Mouse (Mus musculus) gastrocnemius, adult 2 months (tissue): ENCODE measurements around the gene Hpse. TPM values are rescaled to one million over a fixed set of nuclear protein-coding genes. Genes with fewer than 3 reads are reported as not detected.

Experiments
- DNase-seq: peaks from one replicate; pipeline ENCODE4 v3.0.0; 2022
- H3K27ac ChIP-seq: fragments of 200-600 bp; 2 replicates; pipeline ENCODE4 v1.8.1; 2022; ENCODE audit warnings: mild to moderate bottlenecking
- H3K4me3 ChIP-seq: fragments of 200-600 bp; 2 replicates; pipeline ENCODE4 v1.8.1; 2022; ENCODE audit warnings: mild to moderate bottlenecking, moderate library complexity
- CTCF ChIP-seq: fragments of 200-600 bp; IDR thresholded peaks from 2 replicates; pipeline ENCODE4 v1.8.1; 2022; ENCODE audit warnings: antibody characterized with exemption, mild to moderate bottlenecking, moderate library complexity
- intact Hi-C: fragments of 180-260 bp; cut with DNase I; formaldehyde crosslinking; loops from one replicate; pipeline ENCODE4 v1.15.1; 2025
- long read RNA-seq, 2 experiments: library from polyadenylated mRNA; stranded (forward); transcript quantifications; one replicate each; pipeline ENCODE4 v2.0.0; 2021
- total RNA-seq, 2 experiments: library from RNA; stranded (reverse); gene quantifications; 2 replicates each; pipeline ENCODE4 v1.2.3; 2021

The Hpse gene
- under 1 TPM; 0.20 to 0.45 TPM for total RNA-seq
- long read RNA-seq, experiment 1, partial matches to known transcripts = 0 of 2 reads
- long read RNA-seq, experiment 1, other reads (novel, unspliced or antisense) = 0 of 2 reads
- long read RNA-seq, experiment 2 = 0 reads

DNA sequence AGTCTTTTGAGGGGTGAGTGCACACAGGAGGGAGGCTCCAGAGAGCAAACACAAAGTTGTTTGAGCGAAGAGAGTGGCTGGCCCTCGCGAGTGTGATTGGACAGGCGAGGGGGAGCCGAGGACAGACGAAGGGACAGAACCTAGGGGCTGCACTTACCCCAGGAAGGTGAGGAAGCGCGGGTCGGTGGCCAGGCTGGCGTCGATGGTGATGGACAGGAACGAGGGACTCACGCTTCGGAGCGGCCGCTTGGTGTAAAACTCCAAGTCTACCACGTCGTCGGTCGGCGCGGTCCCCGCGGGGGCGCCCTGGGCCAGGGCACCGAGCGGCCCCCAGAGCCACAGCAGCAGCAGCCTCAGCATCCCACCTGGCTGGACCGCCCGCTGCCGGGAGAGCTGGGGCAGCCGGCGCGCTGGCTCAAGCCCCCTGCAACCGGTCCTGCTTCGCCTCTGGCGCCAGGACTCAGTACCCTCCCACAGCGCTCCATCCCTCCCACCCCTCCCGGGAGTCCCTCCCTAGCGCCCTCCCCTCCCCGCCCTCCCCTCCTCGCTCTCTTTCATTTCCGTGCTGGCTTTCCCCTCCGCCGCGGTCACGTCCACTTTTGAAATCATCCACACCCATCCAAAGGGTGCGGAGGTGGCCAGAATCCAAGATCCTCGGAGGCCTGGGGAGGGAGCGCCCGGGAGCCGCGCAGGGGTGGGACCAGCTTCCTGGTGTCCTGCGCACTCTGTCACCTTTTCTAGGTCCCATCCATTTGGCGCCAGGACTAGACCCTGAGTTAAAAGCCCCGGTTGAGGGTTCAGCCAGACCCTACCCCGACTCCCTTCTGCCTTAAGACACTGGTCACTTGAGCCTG is at the start of gene Hpse:
TSS of gene Hpse (minus strand) at position 482 of the 854 bp plus-strand sequence.
- no peak within 1 kb of the TSS for H3K27ac ChIP-seq
- H3K4me3 ChIP-seq = peak within 1 kb of the TSS; percentile 71
- TF ChIP-seq CTCF = no peak
- intact Hi-C loops = no loop called here
- peak; percentile 64 for DNase-seq

DNA sequence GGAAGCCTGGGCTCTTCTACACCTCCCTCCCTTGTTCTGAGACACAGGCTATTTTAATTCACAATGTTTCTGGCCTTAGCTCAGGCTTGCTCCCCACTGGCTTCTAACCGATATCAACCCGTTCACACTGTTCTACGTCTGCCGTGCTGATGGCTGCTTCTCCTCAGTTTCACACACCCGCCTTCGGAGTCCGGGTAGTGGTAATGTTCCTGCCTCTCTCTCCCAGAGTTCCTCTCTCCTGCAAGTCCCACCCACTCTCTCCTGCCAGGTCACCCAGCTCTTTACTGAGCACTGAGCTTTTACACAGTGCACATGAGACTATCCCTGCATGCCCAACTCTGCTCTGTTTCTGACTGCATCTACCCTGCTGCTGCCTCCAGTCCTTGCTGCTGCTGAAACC is 46.5 kb upstream of the Hpse start:
- intact Hi-C loops = no loop called here
- no peak for TF ChIP-seq CTCF
- no peak overlapping the region for H3K4me3 ChIP-seq
- no peak for DNase-seq
- H3K27ac ChIP-seq = no peak overlapping the region

DNA sequence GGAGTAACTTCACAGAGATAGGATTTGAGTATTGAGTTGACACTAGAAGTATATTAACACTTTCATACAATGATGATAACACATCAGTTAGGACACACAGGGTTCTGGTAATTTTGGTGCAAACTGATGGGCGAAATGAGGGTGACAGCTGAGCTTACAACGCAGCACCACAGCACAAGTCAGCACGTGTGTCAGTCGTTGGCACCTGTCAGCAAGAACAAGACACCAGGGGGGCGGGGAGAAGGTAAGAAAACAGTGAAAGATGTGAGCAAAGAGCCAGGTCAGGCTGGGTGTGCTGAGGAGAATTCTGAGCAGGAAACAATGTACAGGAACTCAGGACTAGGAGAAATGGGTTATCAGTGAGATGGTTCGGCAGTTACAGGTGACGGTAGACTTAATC is 42.2 kb upstream of the Hpse start:
- intact Hi-C loops = no loop called here
- no peak for DNase-seq
- H3K27ac ChIP-seq = no peak overlapping the region
- H3K4me3 ChIP-seq = no peak overlapping the region
- no peak for TF ChIP-seq CTCF

DNA sequence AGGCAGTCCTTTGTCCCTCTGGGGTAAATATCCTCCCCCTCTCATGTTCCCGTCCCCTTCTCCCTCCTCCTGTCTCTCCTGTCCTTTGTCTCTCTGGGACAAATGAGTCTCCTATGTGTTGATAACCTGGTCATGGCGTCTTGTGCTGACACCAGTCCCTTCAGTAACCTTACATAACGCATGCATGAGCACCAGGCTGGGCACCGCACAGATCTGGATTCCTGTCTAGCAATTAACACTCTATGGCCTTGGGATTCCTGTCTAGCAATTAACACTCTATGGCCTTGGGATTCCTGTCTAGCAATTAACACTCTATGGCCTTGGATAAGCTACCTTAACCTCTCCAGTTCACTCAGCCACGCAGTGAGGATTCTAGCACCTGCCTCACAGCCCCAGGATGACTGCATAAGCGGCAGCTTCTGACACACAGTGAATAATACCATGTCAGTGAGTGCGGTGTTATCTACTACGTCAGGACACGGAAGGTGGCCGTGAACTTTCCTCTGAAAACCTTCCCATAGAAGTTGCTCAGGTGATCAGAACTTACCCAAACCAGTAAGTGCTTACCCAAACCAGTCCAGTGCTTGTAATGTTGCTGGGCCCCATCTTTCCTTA is 40.6 kb upstream of the Hpse start:
- no peak for DNase-seq
- intact Hi-C loops = no loop called here
- no peak for TF ChIP-seq CTCF
- Histone ChIP-seq H3K4me3 (no peak overlapping the region), H3K27ac (no peak overlapping the region)

DNA sequence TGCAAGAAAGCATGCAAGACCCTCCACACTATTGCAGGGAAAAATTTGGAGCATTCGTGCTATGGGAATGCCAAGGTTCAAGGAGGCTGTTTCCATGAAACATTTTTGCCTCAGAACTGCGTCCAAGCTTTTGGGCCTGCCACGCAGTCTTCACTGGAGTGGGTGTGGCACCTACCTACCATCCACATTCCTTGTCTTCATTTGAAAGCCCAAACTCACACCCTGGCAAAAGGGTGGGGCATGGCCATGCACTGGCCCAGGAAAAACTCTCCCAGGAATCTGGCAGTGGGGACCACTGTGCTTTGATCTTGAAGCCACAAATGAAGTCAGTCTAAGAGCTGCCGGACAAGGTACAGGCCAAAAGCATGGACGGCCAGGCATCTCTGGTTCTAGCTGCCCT is 38.6 kb upstream of the Hpse start:
- DNase-seq = no peak
- intact Hi-C loops = no loop called here
- Histone ChIP-seq H3K4me3 (no peak overlapping the region), H3K27ac (no peak overlapping the region)
- TF ChIP-seq CTCF = no peak

DNA sequence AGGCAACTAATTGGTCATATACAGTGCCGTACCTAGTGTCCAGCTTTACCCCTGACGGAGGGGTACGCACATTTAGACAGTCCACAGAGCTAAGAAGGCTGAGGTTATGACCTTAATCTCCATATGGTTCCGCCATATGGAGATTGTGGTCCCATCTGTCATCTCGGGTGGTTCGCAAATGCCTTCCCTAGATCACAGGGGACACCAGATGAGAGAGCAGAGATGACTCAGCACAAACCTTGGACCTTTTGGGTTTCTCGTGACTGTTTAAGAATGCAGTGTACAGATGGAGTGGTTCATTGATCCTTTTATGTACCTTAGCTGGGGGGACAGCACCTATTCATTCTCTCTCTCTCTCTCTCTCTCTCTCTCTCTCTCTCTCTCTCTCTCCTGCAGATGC is 33.9 kb upstream of the Hpse start:
- intact Hi-C loops = no loop called here
- no peak for TF ChIP-seq CTCF
- Histone ChIP-seq H3K4me3 (no peak overlapping the region), H3K27ac (no peak overlapping the region)
- no peak for DNase-seq

DNA sequence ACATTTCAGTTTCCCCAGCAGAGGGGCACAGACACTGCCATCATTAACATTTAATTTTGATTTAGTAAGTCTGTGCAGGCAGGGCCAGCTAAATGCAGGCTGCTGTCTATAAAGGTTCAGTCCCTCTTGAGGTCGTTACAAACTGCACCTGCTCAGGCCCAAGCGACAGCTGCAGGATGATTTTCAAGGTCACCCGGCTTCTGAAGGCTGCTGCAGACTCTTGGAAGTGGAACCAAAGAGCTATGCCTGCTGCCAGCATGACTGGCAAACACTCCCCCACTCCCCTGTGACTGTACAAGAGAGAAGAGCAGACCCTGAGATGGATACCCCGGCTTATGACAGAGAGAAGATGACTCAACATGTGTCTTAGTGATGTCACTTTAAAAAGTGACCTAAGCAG is 32.1 kb upstream of the Hpse start:
- no peak for TF ChIP-seq CTCF
- DNase-seq = no peak
- intact Hi-C loops = no loop called here
- Histone ChIP-seq H3K4me3 (no peak overlapping the region), H3K27ac (no peak overlapping the region)

DNA sequence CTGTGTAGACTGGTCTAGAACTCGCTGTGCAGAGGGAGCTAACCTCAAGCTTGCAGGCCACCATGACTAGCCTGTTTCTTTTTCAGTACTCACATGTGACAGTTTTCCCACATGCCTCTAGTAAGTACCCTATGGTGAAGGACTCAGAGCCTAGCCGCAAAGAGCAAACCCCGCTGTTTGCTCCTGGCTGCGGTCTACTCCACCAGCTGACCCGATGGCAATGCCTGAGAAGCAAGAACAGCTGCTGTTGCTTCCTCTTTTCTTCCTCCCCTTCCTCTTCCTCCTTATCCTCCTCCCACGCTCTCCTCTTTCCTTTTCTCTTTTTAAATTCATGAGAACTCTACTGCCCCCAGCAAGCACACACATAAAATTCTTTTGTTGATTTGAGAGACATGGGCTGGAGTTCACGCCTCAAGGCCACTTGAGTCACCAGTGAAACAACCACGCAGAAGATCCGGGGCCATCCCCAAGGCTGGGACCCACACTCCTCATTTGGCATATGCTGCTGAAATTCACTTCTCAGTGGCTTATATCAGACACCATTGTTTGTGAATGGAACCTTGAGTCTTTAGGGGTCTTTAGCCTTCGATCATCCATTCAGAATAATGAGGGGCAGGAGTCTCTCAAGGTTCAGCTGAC is 31.2 kb upstream of the Hpse start:
- no peak for DNase-seq
- Histone ChIP-seq H3K27ac (no peak overlapping the region), H3K4me3 (no peak overlapping the region)
- TF ChIP-seq CTCF = no peak
- intact Hi-C loops = no loop called here

DNA sequence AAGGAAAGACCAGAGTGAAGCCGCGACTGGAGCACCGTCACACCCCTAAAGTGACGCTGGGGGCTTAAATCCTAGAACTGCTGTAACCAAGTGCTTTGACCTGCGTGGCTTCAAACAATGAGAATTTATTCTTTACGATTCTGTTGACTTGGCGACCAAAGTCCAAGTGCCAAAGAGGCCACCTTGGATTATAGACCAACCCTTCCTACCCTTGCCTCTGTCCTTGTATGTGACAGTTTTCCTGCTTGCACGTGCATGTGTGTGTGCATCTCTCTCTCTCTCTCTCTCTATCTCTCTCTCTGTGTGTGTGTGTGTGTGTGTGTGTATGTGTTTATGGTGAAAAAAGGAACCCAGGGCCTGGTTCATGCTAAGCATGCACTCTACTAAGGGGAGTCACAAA is 19.3 kb upstream of the Hpse start:
- DNase-seq = no peak
- H3K27ac ChIP-seq = no peak overlapping the region
- intact Hi-C loops = no loop called here
- H3K4me3 ChIP-seq = no peak overlapping the region
- no peak for TF ChIP-seq CTCF

DNA sequence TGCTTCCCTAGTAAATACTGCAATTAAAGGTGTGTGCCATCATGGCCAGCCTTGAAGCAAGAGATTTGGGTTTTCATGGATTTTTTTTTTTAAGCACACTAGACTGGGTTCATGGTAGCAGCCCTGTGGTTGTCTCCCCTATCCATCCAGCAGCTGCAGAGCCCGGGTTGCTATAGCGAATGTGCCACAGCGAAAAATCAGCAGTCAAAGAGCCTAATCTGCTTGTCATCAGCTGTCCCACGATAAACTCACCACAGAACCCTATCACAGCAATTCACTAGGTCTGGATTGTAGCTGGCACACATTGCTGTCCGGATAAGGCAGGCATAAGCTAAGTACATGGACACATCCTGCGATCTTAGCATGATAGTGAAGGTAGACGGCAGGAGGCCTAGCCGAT is 17.4 kb upstream of the Hpse start:
- intact Hi-C loops = no loop called here
- no peak for TF ChIP-seq CTCF
- no peak for DNase-seq

DNA sequence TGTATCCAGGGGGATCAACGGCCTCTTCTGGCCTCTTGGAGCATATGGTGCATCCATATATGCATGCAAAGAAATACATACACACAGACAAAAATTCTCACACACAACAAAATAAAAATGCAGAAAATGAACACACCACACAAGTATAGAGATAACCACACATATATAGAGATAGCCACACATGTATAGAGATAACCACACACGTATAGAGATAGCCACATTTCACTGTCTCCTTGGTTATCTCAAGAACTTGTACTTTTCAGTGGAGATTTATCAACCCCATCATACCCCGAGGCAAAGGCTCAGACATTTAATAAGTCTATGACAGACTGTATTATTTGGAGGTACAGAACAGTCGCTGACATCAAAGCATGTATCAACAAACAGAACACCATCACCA is 15.0 kb upstream of the Hpse start:
- no peak for TF ChIP-seq CTCF
- intact Hi-C loops = no loop called here
- Histone ChIP-seq H3K27ac (no peak overlapping the region), H3K4me3 (no peak overlapping the region)
- no peak for DNase-seq

More for the DNA sequence above, 17.4 kb upstream of the Hpse start:
- Histone ChIP-seq H3K4me3 (no peak overlapping the region), H3K27ac (no peak overlapping the region)

DNA sequence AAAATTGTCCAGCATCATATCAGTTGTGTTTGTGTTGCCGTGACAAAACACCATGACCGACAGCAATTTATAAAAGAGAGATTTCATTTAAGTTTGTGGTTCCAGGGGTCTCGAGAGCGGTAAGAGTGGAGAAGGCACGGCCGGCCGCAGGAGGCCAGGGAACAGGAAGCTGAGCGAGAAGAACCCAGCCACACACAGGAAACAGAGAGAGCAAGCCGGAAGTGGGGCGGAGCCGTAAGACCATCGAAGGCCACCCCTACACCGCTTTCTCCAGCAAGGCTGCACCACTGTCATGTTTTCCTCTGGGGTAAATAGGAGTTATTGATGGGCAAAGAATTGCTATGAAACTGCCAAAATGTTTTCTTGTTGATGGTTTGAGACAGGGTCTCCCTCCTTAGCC is 9.2 kb upstream of the Hpse start:
- Histone ChIP-seq H3K4me3 (no peak overlapping the region), H3K27ac (no peak overlapping the region)
- no peak for DNase-seq
- intact Hi-C loops = no loop called here
- no peak for TF ChIP-seq CTCF

DNA sequence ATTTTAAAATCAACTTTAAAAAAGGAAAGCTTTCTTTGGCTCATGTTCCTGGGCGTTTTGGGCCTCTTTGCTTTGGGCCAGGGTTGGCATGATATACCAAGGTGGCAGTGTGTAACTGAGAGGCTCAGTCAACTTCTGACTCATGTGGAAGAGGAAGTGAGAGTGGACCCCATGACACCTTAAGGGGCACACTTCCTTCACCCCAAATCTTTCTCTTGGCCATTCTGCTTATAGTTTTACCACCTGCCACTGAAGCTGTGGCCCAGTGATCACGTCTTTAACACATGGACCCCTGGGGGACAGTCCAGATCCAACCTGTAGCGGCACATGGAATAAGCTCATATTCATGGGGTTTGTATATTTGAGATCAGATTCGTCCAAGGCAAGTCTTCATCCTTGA is 6.5 kb upstream of the Hpse start:
- intact Hi-C loops = no loop called here
- DNase-seq = no peak
- Histone ChIP-seq H3K4me3 (no peak overlapping the region), H3K27ac (no peak overlapping the region)
- TF ChIP-seq CTCF = no peak
